Mouse (Mus musculus): ENCODE measurements around the gene Atp2c2. TPM values are rescaled to one million over a fixed set of nuclear protein-coding genes. Genes with fewer than 3 reads are reported as not detected.

Gene Atp2c2
- total RNA-seq, 2 experiments from 2014 or later, result 1.8 to 2.0 TPM

- peak; percentile 45 to 54 for DNase-seq (ENCODE audit: low spot score in 2 of 2)
Observed at GRCm38 (mm10) chr8:119698960-119699359, 849 bp upstream of the Atp2c2 start.

GRCm38 (mm10) chr8:119702965-119703364, 3.2 kb downstream of the Atp2c2 start:
- no peak for DNase-seq (ENCODE audit: low spot score in 2 of 2)

- DNase-seq (ENCODE audit: low spot score in 2 of 2), result no peak
Observed at GRCm38 (mm10) chr8:119707146-119707545, 7.3 kb downstream of the Atp2c2 start.

GRCm38 (mm10) chr8:119708471-119708870, 8.7 kb downstream of the Atp2c2 start:
- no peak for DNase-seq (ENCODE audit: low spot score in 2 of 2)

- no peak for DNase-seq (ENCODE audit: low spot score in 2 of 2)
Observed at GRCm38 (mm10) chr8:119708878-119709702, 9.3 kb downstream of the Atp2c2 start.

- DNase-seq (ENCODE audit: low spot score in 2 of 2), result no peak
Observed at GRCm38 (mm10) chr8:119709703-119710093, 9.9 kb downstream of the Atp2c2 start.

- no peak for DNase-seq (ENCODE audit: low spot score in 2 of 2)
Observed at GRCm38 (mm10) chr8:119712226-119712625, 12.4 kb downstream of the Atp2c2 start.

- DNase-seq (ENCODE audit: low spot score in 2 of 2), result no peak
Observed at GRCm38 (mm10) chr8:119713421-119713820, 13.6 kb downstream of the Atp2c2 start.

GRCm38 (mm10) chr8:119715221-119715620, 15.4 kb downstream of the Atp2c2 start:
- DNase-seq (ENCODE audit: low spot score in 2 of 2), result no peak

- no peak for DNase-seq (ENCODE audit: low spot score in 2 of 2)
Observed at GRCm38 (mm10) chr8:119716730-119717299, 17.0 kb downstream of the Atp2c2 start.

GRCm38 (mm10) chr8:119717765-119718164, 18.0 kb downstream of the Atp2c2 start:
- DNase-seq (ENCODE audit: low spot score in 2 of 2), result peak; percentile 25 to 28

- DNase-seq (ENCODE audit: low spot score in 2 of 2), result peak; percentile 22 to 24
Observed at GRCm38 (mm10) chr8:119719011-119719501, 19.2 kb downstream of the Atp2c2 start.

- DNase-seq (ENCODE audit: low spot score in 2 of 2), result no peak
Observed at GRCm38 (mm10) chr8:119722348-119722747, 22.5 kb downstream of the Atp2c2 start.

GRCm38 (mm10) chr8:119723676-119724075, 23.9 kb downstream of the Atp2c2 start:
- no peak for DNase-seq (ENCODE audit: low spot score in 2 of 2)

- no peak for DNase-seq (ENCODE audit: low spot score in 2 of 2)
Observed at GRCm38 (mm10) chr8:119724596-119724995, 24.8 kb downstream of the Atp2c2 start.

GRCm38 (mm10) chr8:119727093-119727492, 27.3 kb downstream of the Atp2c2 start:
- no peak for DNase-seq (ENCODE audit: low spot score in 2 of 2)

GRCm38 (mm10) chr8:119728351-119728895, 28.6 kb downstream of the Atp2c2 start:
- DNase-seq (ENCODE audit: low spot score in 2 of 2), result no peak

GRCm38 (mm10) chr8:119732072-119732471, 32.3 kb downstream of the Atp2c2 start:
- no peak for DNase-seq (ENCODE audit: low spot score in 2 of 2)

- no peak for DNase-seq (ENCODE audit: low spot score in 2 of 2)
Observed at GRCm38 (mm10) chr8:119736348-119736917, 36.6 kb downstream of the Atp2c2 start.

- no peak for DNase-seq (ENCODE audit: low spot score in 2 of 2)
Observed at GRCm38 (mm10) chr8:119737093-119737900, 37.5 kb downstream of the Atp2c2 start.
